Mouse (Mus musculus): Measurements from ENCODE around the gene Cul4a.

- no peak for TF ChIP-seq GATA1 (IDR thresholded peaks at IDR 0.05; ENCODE audit: low read length)
- no peak for TF ChIP-seq TAL1 (IDR thresholded peaks at IDR 0.05; ENCODE audit: low read length)
These were observed 70.2 kb downstream of the Cul4a start for GRCm38 (mm10) chr8:13175650-13176049.

All from erythroblast, embryonic 14.5 days (primary cell).